Mouse (Mus musculus) heart, adult 2 months (tissue): ENCODE data around the gene Klk4.

Source experiments
- CTCF ChIP-seq: fragments of 200-600 bp; IDR thresholded peaks from 2 replicates; pipeline ENCODE4 v1.8.1; 2022; ENCODE audit warnings: antibody characterized with exemption, mild to moderate bottlenecking, moderate library complexity
- POLR2A ChIP-seq: fragments of 200-500 bp; IDR thresholded peaks from 2 replicates; pipeline ENCODE4 v1.6.1; 2011; ENCODE audit warnings: mild to moderate bottlenecking, low read depth, low read length, control low read depth; ENCODE audit not compliant: insufficient read depth

GRCm38 (mm10) chr7:43851616-43852015, 29.3 kb upstream of the Klk4 start:
- TF ChIP-seq CTCF, result no peak
- no peak for TF ChIP-seq POLR2A
